Mouse (Mus musculus) MEL (cell line): Measurements from ENCODE around the gene Tnfrsf13b. TPM values are rescaled to one million over a fixed set of nuclear protein-coding genes. Genes with fewer than 3 reads are reported as not detected.
"Not testable (repeated sequence)": the region's sequence is repeated elsewhere in the genome, so short reads cannot be mapped to it uniquely, and the experiment has no call there.

Source experiments
- DNase-seq: peaks from one replicate; pipeline ENCODE4 v3.0.0; 2011; ENCODE audit warnings: low read depth, low spot score
- H3K27ac ChIP-seq: 2 replicates; pipeline ENCODE4 v1.5.1; 2012; ENCODE audit warnings: low read depth, mild to moderate bottlenecking, control low read depth, low read length, moderate library complexity; ENCODE audit not compliant: control insufficient read depth
- H3K27me3 ChIP-seq, 2 experiments: fragments of 150-350 bp in 1 of 2; sonication (generic) in 1 of 2; 2 replicates each; pipeline ENCODE4 v1.6.1; 2012; ENCODE audit warnings: low read length in 2 of 2, mild to moderate bottlenecking in 2 of 2, improper control_type of control experiment in 1 of 2, moderate library complexity in 1 of 2; ENCODE audit not compliant: insufficient read depth in 2 of 2, control insufficient read depth in 1 of 2
- H3K36me3 ChIP-seq, 2 experiments: 2 replicates each; pipeline ENCODE4 v1.6.1; 2012 to 2014; ENCODE audit warnings: low read length in 2 of 2, improper control_type of control experiment in 1 of 2, inconsistent platforms in 1 of 2, mild to moderate bottlenecking in 1 of 2; ENCODE audit not compliant: insufficient read depth in 2 of 2, control insufficient read depth in 1 of 2
- H3K4me1 ChIP-seq, 2 experiments: fragments of 150-350 bp in 1 of 2; sonication (generic) in 1 of 2; 2 replicates each; pipeline ENCODE4 v1.6.1; 2012; ENCODE audit warnings: low read length in 2 of 2, improper control_type of control experiment in 1 of 2, mild to moderate bottlenecking in 1 of 2; ENCODE audit not compliant: insufficient read depth in 2 of 2, control insufficient read depth in 1 of 2
- H3K4me3 ChIP-seq, 2 experiments: fragments of 150-350 bp in 1 of 2; sonication (generic) in 1 of 2; 2 replicates each; pipeline ENCODE4 v1.5.1; 2012; ENCODE audit warnings: low read depth in 2 of 2, low read length in 2 of 2, mild to moderate bottlenecking in 2 of 2, moderate library complexity in 2 of 2, control low read depth in 1 of 2, improper control_type of control experiment in 1 of 2; ENCODE audit not compliant: control insufficient read depth in 1 of 2, insufficient read depth in 1 of 2
- H3K79me2 ChIP-seq: 2 replicates; pipeline ENCODE4 v1.6.1; 2012; ENCODE audit warnings: mild to moderate bottlenecking, low read length, moderate library complexity; ENCODE audit not compliant: control insufficient read depth, poor library complexity, insufficient read depth
- H3K9ac ChIP-seq: 2 replicates; pipeline ENCODE4 v1.6.1; 2012; ENCODE audit warnings: low read depth, mild to moderate bottlenecking, control low read depth, low read length, moderate library complexity; ENCODE audit not compliant: control insufficient read depth, poor library complexity, severe bottlenecking
- H3K9me3 ChIP-seq: fragments of 150-350 bp; sonication (generic); replicated peaks from 2 replicates; pipeline ENCODE4 v1.6.1; 2012; ENCODE audit warnings: mild to moderate bottlenecking, low read length, improper control_type of control experiment, moderate library complexity; ENCODE audit not compliant: insufficient read depth
- BHLHE40 ChIP-seq: IDR thresholded peaks from 2 replicates; pipeline ENCODE4 v1.6.1; 2012; ENCODE audit warnings: low read depth, mild to moderate bottlenecking, inconsistent platforms, low read length, improper control_type of control experiment, borderline replicate concordance
- CHD2 ChIP-seq: IDR thresholded peaks from 2 replicates; pipeline ENCODE4 v1.6.1; 2011; ENCODE audit warnings: low read length, improper control_type of control experiment
- CTCF ChIP-seq, 3 experiments: IDR thresholded peaks in 2 of 3; conservative IDR thresholded peaks in 1 of 3; 2 replicates each; pipeline ENCODE4 v1.5.1; 2011 to 2012; ENCODE audit warnings: low read length in 3 of 3, low read depth in 2 of 3, mild to moderate bottlenecking in 2 of 3, improper control_type of control experiment in 1 of 3, inconsistent platforms in 1 of 3, mixed read lengths in 1 of 3, moderate library complexity in 1 of 3; ENCODE audit not compliant: control insufficient read depth in 1 of 3, insufficient read depth in 1 of 3, poor library complexity in 1 of 3, severe bottlenecking in 1 of 3
- EP300 ChIP-seq, 2 experiments: IDR thresholded peaks; 2 replicates each; pipeline ENCODE4 v1.6.1; 2011; ENCODE audit warnings: improper control_type of control experiment in 2 of 2, low read length in 2 of 2, low read depth in 1 of 2, mild to moderate bottlenecking in 1 of 2
- ETS1 ChIP-seq: IDR thresholded peaks from 2 replicates; pipeline ENCODE4 v1.6.1; 2012; ENCODE audit warnings: low read depth, mild to moderate bottlenecking, inconsistent platforms, low read length, improper control_type of control experiment, moderate library complexity
- GABPA ChIP-seq: IDR thresholded peaks from 2 replicates; pipeline ENCODE4 v1.6.1; 2012; ENCODE audit warnings: low read depth, mild to moderate bottlenecking, inconsistent platforms, low read length, improper control_type of control experiment, moderate library complexity
- GATA1 ChIP-seq: IDR thresholded peaks from 2 replicates; pipeline ENCODE4 v1.6.1; 2011; ENCODE audit warnings: low read depth, low read length, improper control_type of control experiment
- HCFC1 ChIP-seq: IDR thresholded peaks from 2 replicates; pipeline ENCODE4 v1.6.1; 2012; ENCODE audit warnings: low read depth, mild to moderate bottlenecking, inconsistent platforms, low read length, improper control_type of control experiment, moderate library complexity
- MAFK ChIP-seq: IDR thresholded peaks from 2 replicates; pipeline ENCODE4 v1.6.1; 2011; ENCODE audit warnings: low read depth, mild to moderate bottlenecking, low read length, improper control_type of control experiment, borderline replicate concordance
- MAZ ChIP-seq: IDR thresholded peaks from 2 replicates; pipeline ENCODE4 v1.6.1; 2012; ENCODE audit warnings: low read depth, mild to moderate bottlenecking, inconsistent platforms, low read length, improper control_type of control experiment
- MXI1 ChIP-seq: IDR thresholded peaks from 2 replicates; pipeline ENCODE4 v1.6.1; 2011; ENCODE audit warnings: mild to moderate bottlenecking, low read depth, low read length, improper control_type of control experiment
- NELFE ChIP-seq: IDR thresholded peaks from 2 replicates; pipeline ENCODE4 v1.6.1; 2011; ENCODE audit warnings: low read depth, low read length, improper control_type of control experiment
- NRF1 ChIP-seq: IDR thresholded peaks from 2 replicates; pipeline ENCODE4 v1.6.1; 2014; ENCODE audit warnings: low read depth, mild to moderate bottlenecking, inconsistent platforms, low read length, improper control_type of control experiment, moderate library complexity; ENCODE audit not compliant: poor library complexity, insufficient read depth, severe bottlenecking
- POLR2AphosphoS2 ChIP-seq: IDR thresholded peaks from 2 replicates; pipeline ENCODE4 v1.6.1; 2011; ENCODE audit warnings: low read length, improper control_type of control experiment
- POLR2AphosphoS5 ChIP-seq: IDR thresholded peaks from 2 replicates; pipeline ENCODE4 v1.6.1; 2012; ENCODE audit warnings: low read depth, borderline replicate concordance, mild to moderate bottlenecking, inconsistent platforms, low read length, moderate library complexity, mixed read lengths
- RAD21 ChIP-seq: IDR thresholded peaks from 2 replicates; pipeline ENCODE4 v1.6.1; 2011; ENCODE audit warnings: mild to moderate bottlenecking, low read depth, low read length, improper control_type of control experiment
- SIN3A ChIP-seq: IDR thresholded peaks from 2 replicates; pipeline ENCODE4 v1.6.1; 2012; ENCODE audit warnings: low read length, improper control_type of control experiment, inconsistent platforms
- SMC3 ChIP-seq: IDR thresholded peaks from 2 replicates; pipeline ENCODE4 v1.6.1; 2011; ENCODE audit warnings: low read depth, low read length, improper control_type of control experiment
- TBP ChIP-seq: IDR thresholded peaks from 2 replicates; pipeline ENCODE4 v1.8.0; 2011; ENCODE audit warnings: low read depth, low read length, improper control_type of control experiment
- TCF12 ChIP-seq: IDR thresholded peaks from 2 replicates; pipeline ENCODE4 v1.6.1; 2014; ENCODE audit warnings: low read depth, mild to moderate bottlenecking, inconsistent platforms, low read length, improper control_type of control experiment, moderate library complexity
- UBTF ChIP-seq: IDR thresholded peaks from 2 replicates; pipeline ENCODE4 v1.6.1; 2012; ENCODE audit warnings: low read depth, mild to moderate bottlenecking, inconsistent platforms, low read length, improper control_type of control experiment, moderate library complexity, borderline replicate concordance; ENCODE audit not compliant: insufficient read depth
- ZC3H11A ChIP-seq: IDR thresholded peaks from 2 replicates; pipeline ENCODE4 v1.6.1; 2012; ENCODE audit warnings: low read depth, mild to moderate bottlenecking, inconsistent platforms, low read length, improper control_type of control experiment
- ZMIZ1 ChIP-seq: IDR thresholded peaks from 2 replicates; pipeline ENCODE4 v1.6.1; 2012; ENCODE audit warnings: low read depth, mild to moderate bottlenecking, inconsistent platforms, low read length, improper control_type of control experiment, moderate library complexity
- polyA plus RNA-seq, 2 experiments: library from polyadenylated mRNA; stranded (reverse) in 1 of 2; unstranded in 1 of 2; fragments of >175 nt in 1 of 2; fragments of >200 nt in 1 of 2; gene quantifications; 2 replicates each; pipeline versions ENCODE4 v1.2.1 to v1.2.4; 2012; ENCODE audit warnings: low replicate concordance in 2 of 2, low read depth in 1 of 2; ENCODE audit not compliant: insufficient read length in 2 of 2, insufficient read depth in 1 of 2, missing spikeins in 1 of 2
- total RNA-seq: library from RNA; depleted of rRNA; stranded (reverse); fragments of 300-350 nt; gene quantifications from 2 replicates; pipeline ENCODE4 v1.2.3, GENCODE M21; 2012

The Tnfrsf13b gene
- total and polyA plus RNA-seq, 3 experiments = 7.7 to 17.9 TPM; not detected in 1

DNA sequence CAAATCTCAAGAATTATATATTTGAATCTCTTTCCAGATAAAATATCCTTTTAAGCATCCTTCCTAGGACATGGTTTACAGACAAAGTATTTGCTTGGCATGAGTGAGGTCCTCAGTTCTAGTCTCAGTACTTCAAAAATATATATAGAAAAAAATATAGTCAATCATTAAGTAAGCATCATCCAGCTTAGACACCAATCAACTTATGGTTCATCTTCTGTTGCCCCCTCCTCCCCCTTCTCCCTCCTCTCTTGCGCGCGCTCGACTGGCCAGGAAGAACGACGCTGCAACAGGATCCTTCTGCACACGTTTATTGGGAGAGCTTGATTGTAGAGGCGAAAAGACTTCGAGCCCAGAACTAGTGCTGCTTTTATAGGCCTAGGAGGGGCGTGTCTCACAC is 65.6 kb downstream of the Tnfrsf13b start:
- TF ChIP-seq NELFE (peak; percentile 33; the same call in 1 of the 2 replicates), TBP (peak; percentile 56; the same call in 1 of the 2 replicates)
- H3K27ac ChIP-seq = peak overlapping the region; percentile 41; the same call in 1 of the 2 replicates
- not testable (repeated sequence) for H3K79me2 ChIP-seq, H3K9me3 ChIP-seq, H3K36me3 ChIP-seq, H3K27me3 ChIP-seq, H3K4me3 ChIP-seq, H3K4me1 ChIP-seq, H3K9ac ChIP-seq
- DNase-seq = peak; percentile 54

DNA sequence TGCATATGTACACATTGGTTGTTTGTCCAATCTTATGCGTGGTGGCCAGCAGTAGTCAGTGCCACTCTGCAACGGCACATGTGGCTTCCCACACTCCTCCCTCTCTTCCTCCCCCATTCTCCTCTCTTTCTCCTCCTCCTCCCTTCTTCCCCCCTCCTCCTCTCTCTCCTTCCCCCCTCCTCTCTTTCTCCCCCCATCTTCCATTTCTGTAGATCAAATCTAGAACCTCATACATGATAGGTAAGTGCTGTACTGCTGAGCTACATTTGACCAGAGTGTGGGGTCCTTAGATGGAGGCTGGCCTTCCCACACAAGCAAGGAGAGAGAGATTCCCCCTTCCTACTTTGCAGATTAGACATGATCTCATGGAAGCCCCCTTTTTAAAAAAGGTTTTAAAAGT is 66.2 kb downstream of the Tnfrsf13b start:
- no peaks in the 10 kb centered on the region for H3K9me3 ChIP-seq
- no peak overlapping the region for H3K4me3 ChIP-seq
- TF ChIP-seq ZMIZ1 (no peak), MXI1 (no peak), EP300 (IDR thresholded peaks at IDR 0.05; ENCODE audit: low read depth in 1 of 2, low read length in 2 of 2) (no peak), POLR2AphosphoS2 (no peak), NELFE (no peak; the same call in 1 of the 2 replicates), CTCF (IDR thresholded peaks at IDR 0.05 in 2 of 3, conservative IDR thresholded peaks at IDR 0.05 in 1 of 3; ENCODE audit: control insufficient read depth in 1 of 3, insufficient read depth in 1 of 3, low read depth in 2 of 3, low read length in 3 of 3, poor library complexity in 1 of 3, severe bottlenecking in 1 of 3) (no peak), MAZ (peak; percentile 63; the same call in 1 of the 2 replicates), POLR2AphosphoS5 (no peak), NRF1 (no peak)
- H3K4me1 ChIP-seq = peaks cover 0 to 6% of the 10 kb centered on the region in 2 experiments; a peak in 1 of 4 replicates
- peaks cover 0 to 5% of the 10 kb centered on the region in 2 experiments; a peak in 1 of 4 replicates for H3K36me3 ChIP-seq
- peak overlapping the region; percentile 72 for H3K27ac ChIP-seq
- H3K9ac ChIP-seq = peak overlapping the region; percentile 53
- H3K79me2 ChIP-seq = no peaks in the 10 kb centered on the region
- H3K27me3 ChIP-seq = peaks cover 1 to 7% of the 10 kb centered on the region in 2 experiments; a peak in 1 of 4 replicates
- DNase-seq = peak; percentile 65

DNA sequence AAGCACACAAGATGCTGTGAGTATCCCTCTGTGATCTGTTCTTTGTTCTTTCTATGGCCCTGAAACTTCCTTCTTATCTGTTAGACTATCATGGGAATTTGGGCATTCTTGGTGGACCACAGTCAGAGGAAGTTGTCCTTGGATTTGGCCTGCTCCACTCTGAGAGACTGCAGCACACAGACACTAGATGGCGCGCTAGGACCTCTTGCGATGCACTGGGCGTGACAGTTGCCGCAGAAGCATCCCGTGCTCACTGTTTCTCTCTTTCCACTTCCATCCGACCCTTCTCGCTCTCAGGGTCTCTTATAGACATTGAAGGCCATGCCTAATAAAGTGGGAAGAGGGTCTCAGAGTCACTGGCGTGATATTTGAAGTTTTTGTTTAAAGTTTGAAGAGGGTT is 66.8 kb downstream of the Tnfrsf13b start:
- Histone ChIP-seq H3K79me2 (no peaks in the 10 kb centered on the region), H3K9me3 (no peaks in the 10 kb centered on the region), H3K27me3 (peaks cover 1 to 7% of the 10 kb centered on the region in 2 experiments; a peak in 1 of 4 replicates), H3K4me3 (no peak overlapping the region), H3K27ac (peak overlapping the region; percentile 72; the same call in 1 of the 2 replicates), H3K36me3 (peaks cover 0 to 5% of the 10 kb centered on the region in 2 experiments; a peak in 1 of 4 replicates), H3K9ac (peak overlapping the region; percentile 53), H3K4me1 (peaks cover 0 to 6% of the 10 kb centered on the region in 2 experiments; a peak in 1 of 4 replicates)
- peak; percentile 93 for DNase-seq
- TF ChIP-seq BHLHE40 = peak; percentile 57; the same call in 1 of the 2 replicates
- TF ChIP-seq SMC3 = peak; percentile 99
- TF ChIP-seq MAZ = peak; percentile 46; the same call in 1 of the 2 replicates
- no peak for TF ChIP-seq GABPA
- no peak for TF ChIP-seq TCF12
- TF ChIP-seq RAD21 = peak; percentile 98
- TF ChIP-seq ZC3H11A = peak; percentile 95
- TF ChIP-seq MAFK = no peak
- TF ChIP-seq HCFC1 = no peak
- TF ChIP-seq ETS1 = no peak
- no peak for TF ChIP-seq CHD2
- TF ChIP-seq SIN3A = peak; percentile 49
- no peak for TF ChIP-seq UBTF
- TF ChIP-seq CTCF (IDR thresholded peaks at IDR 0.05 in 2 of 3, conservative IDR thresholded peaks at IDR 0.05 in 1 of 3; ENCODE audit: control insufficient read depth in 1 of 3, insufficient read depth in 1 of 3, low read depth in 2 of 3, low read length in 3 of 3, poor library complexity in 1 of 3, severe bottlenecking in 1 of 3) = peak; percentile 97 to 100 (median 98)
- TF ChIP-seq GATA1 = no peak
